Mouse (Mus musculus) forebrain, embryonic 11.5 days (tissue): ENCODE measurements at regions not wholly inside any gene's neighbourhood (a gene's known extent, or its start where the extent isn't known, plus 50 kb on each side); places are given as distances from the start of the nearest gene placed in this dataset.

Experiments
- ATAC-seq: fragments of 200-750 bp; cut with Nextera tagmentation; replicated peaks from 2 replicates; pipeline ENCODE4 v1.8.0; 2017; ENCODE audit warnings: moderate TSS enrichment; ENCODE audit not compliant: low FRiP score
- DNase-seq: peaks from one replicate; pipeline ENCODE4 v3.0.0-alpha.2; 2017; ENCODE audit warnings: low spot score
- H3K27ac ChIP-seq: fragments of 300-500 bp; sonication (generic); 2 replicates; pipeline ENCODE4 v1.5.1; 2014; ENCODE audit warnings: low read depth, low read length
- H3K27me3 ChIP-seq: fragments of 300-500 bp; sonication (generic); 2 replicates; pipeline ENCODE4 v1.6.1; 2014; ENCODE audit warnings: mild to moderate bottlenecking, low read length, mixed read lengths; ENCODE audit not compliant: control insufficient read depth, insufficient read depth
- H3K36me3 ChIP-seq: fragments of 300-500 bp; sonication (generic); 2 replicates; pipeline ENCODE4 v1.6.1; 2014; ENCODE audit warnings: mild to moderate bottlenecking, low read length, moderate library complexity, mixed read lengths; ENCODE audit not compliant: control insufficient read depth, insufficient read depth
- H3K4me1 ChIP-seq: fragments of 300-500 bp; sonication (generic); replicated peaks from 2 replicates; pipeline ENCODE4 v1.6.1; 2014; ENCODE audit warnings: low read length, mixed read lengths; ENCODE audit not compliant: control insufficient read depth, insufficient read depth
- H3K4me2 ChIP-seq: fragments of 300-500 bp; sonication (generic); 2 replicates; pipeline ENCODE4 v1.6.1; 2014; ENCODE audit warnings: low read depth, mild to moderate bottlenecking, low read length, moderate library complexity, mixed read lengths; ENCODE audit not compliant: severe bottlenecking
- H3K4me3 ChIP-seq: fragments of 300-500 bp; sonication (generic); 2 replicates; pipeline ENCODE4 v1.5.1; 2014; ENCODE audit warnings: low read depth, low read length
- H3K9ac ChIP-seq: fragments of 300-500 bp; sonication (generic); 2 replicates; pipeline ENCODE4 v1.6.1; 2014; ENCODE audit warnings: low read length
- H3K9me3 ChIP-seq: fragments of 300-500 bp; sonication (generic); 2 replicates; pipeline ENCODE4 v1.6.1; 2016; ENCODE audit warnings: low read length, mixed read lengths; ENCODE audit not compliant: control insufficient read depth
- WGBS: fragments of 180-500 bp; shearing (Covaris S2); extraction: QIAGEN DNeasy Blood & Tissue Kit; methylation state at CpG from one replicate; pipeline ENCODE4 v1.1.7; 2014; 5-methylcytosine and 5-hydroxymethylcytosine counted together

- DNase-seq (no peak), ATAC-seq (no peak)
- 92% methylated on average over 4 of the region's 4 CpGs for WGBS
- H3K4me3 ChIP-seq, result no peak overlapping the region
- no peaks in the 10 kb centered on the region for H3K9me3 ChIP-seq
- H3K4me1 ChIP-seq, result no peaks in the 10 kb centered on the region
- H3K36me3 ChIP-seq, result no peaks in the 10 kb centered on the region
- no peak overlapping the region for H3K9ac ChIP-seq
- no peaks in the 10 kb centered on the region for H3K27me3 ChIP-seq
- H3K27ac ChIP-seq, result no peak overlapping the region
- no peak overlapping the region for H3K4me2 ChIP-seq
These were observed 52.1 kb downstream of the Rprm start for GRCm38 (mm10) chr2:54033277-54033676.

GRCm38 (mm10) chr2:54028851-54029250 is 56.5 kb downstream of the Rprm start:
- no peak overlapping the region for H3K9ac ChIP-seq
- ATAC-seq, result no peak
- no peak for DNase-seq
- H3K36me3 ChIP-seq, result no peaks in the 10 kb centered on the region
- no peak overlapping the region for H3K4me3 ChIP-seq
- no peaks in the 10 kb centered on the region for H3K27me3 ChIP-seq
- H3K27ac ChIP-seq, result no peak overlapping the region
- H3K4me2 ChIP-seq, result no peak overlapping the region
- 92% methylated on average over 2 of the region's 2 CpGs for WGBS
- H3K4me1 ChIP-seq, result no peaks in the 10 kb centered on the region
- no peaks in the 10 kb centered on the region for H3K9me3 ChIP-seq

DNA sequence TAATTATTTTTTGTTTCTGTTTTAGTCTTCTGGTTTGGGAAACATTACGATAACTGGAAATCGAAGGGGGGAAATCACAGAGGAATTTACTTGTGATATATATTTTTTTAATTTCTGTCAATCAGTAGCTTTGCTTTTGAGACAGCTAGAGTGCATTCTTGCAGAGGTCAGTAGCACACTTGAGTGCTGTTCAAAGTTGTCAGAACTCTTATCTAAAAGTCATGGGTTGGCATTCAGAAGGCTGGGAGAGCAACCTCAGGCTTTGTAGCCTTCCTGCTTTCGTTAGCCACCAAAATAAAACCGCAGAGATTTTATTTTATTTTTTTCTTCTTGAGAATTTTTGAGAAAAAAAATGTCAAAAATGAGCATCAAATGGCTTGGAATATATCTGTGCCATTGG is 62.6 kb downstream of the Rprm start:
- Histone ChIP-seq H3K27me3 (no peaks in the 10 kb centered on the region), H3K9ac (no peak overlapping the region), H3K4me1 (no peaks in the 10 kb centered on the region), H3K36me3 (no peaks in the 10 kb centered on the region), H3K27ac (no peak overlapping the region), H3K4me2 (no peak overlapping the region), H3K4me3 (no peak overlapping the region), H3K9me3 (no peaks in the 10 kb centered on the region)
- no peak for DNase-seq
- 88% methylated on average over 4 of the region's 4 CpGs for WGBS
- ATAC-seq, result no peak

DNA sequence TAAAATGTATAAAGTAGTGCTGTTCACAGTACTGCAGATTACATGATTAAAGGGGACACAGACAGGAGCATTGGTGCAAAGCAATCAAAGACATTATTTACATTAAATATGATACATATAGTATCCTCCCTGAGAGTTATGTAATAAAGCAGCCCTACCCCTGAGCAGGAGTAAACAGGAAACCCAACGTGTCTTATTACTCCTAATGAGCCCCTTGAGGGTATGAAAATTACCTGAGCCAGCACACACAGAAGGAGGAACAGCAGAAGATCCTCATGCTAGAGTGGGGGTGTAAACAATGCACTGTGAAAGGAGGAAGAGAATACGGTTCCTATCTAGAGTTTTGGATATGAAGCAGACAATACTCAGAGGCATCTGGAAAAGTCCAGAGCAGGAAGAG is 95.2 kb downstream of the Rprm start:
- H3K4me3 ChIP-seq, result no peak overlapping the region
- no peaks in the 10 kb centered on the region for H3K4me1 ChIP-seq
- H3K27ac ChIP-seq, result no peak overlapping the region
- H3K4me2 ChIP-seq, result no peak overlapping the region
- WGBS, result 78% methylated on average over 2 of the region's 2 CpGs
- H3K9me3 ChIP-seq, result no peaks in the 10 kb centered on the region
- no peak for DNase-seq
- no peaks in the 10 kb centered on the region for H3K27me3 ChIP-seq
- H3K9ac ChIP-seq, result no peak overlapping the region
- ATAC-seq, result no peak
- H3K36me3 ChIP-seq, result no peaks in the 10 kb centered on the region

- no peak overlapping the region for H3K4me2 ChIP-seq
- DNase-seq, result no peak
These were observed 109.6 kb downstream of the Rprm start for GRCm38 (mm10) chr2:53975707-53976106.

GRCm38 (mm10) chr2:53960499-53960898 is 124.9 kb downstream of the Rprm start:
- no peak overlapping the region for H3K4me2 ChIP-seq
- H3K9ac ChIP-seq, result no peak overlapping the region
- no peak overlapping the region for H3K4me3 ChIP-seq
- WGBS, result 39% methylated on average over 1 of the region's 1 CpGs
- H3K36me3 ChIP-seq, result no peaks in the 10 kb centered on the region
- H3K27me3 ChIP-seq, result no peaks in the 10 kb centered on the region
- H3K27ac ChIP-seq, result no peak overlapping the region
- ATAC-seq, result no peak
- H3K4me1 ChIP-seq, result no peaks in the 10 kb centered on the region
- H3K9me3 ChIP-seq, result no peaks in the 10 kb centered on the region
- DNase-seq, result no peak

More at GRCm38 (mm10) chr2:53975707-53976106, 109.6 kb downstream of the Rprm start:
- Histone ChIP-seq H3K27me3 (no peaks in the 10 kb centered on the region), H3K9ac (no peak overlapping the region), H3K36me3 (no peaks in the 10 kb centered on the region), H3K27ac (no peak overlapping the region), H3K9me3 (no peaks in the 10 kb centered on the region), H3K4me1 (no peaks in the 10 kb centered on the region), H3K4me3 (no peak overlapping the region)
- ATAC-seq, result 0 out of 2 replicates have a peak, but pooled peaks have one; percentile 30
- 84% methylated on average over 4 of the region's 4 CpGs for WGBS

DNA sequence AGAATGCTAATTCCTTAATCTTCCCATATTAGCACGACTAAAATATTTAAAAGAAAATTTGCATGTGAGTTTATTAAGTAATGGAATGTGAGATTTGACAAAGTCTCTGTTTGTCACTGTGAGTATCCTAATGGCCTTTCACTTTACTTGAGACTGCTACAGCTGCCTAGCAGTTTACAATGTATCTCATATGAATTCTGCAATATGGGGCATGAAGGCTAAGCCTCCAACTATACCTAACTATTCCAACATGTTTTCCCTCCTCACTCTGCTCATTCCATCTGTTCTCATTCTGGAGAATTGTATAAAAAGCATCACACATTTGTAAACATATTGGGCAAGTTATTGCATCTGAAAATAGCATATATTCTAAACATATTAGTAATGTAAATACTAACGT is 137.1 kb downstream of the Rprm start:
- Histone ChIP-seq H3K27me3 (no peaks in the 10 kb centered on the region), H3K36me3 (no peaks in the 10 kb centered on the region), H3K9me3 (no peaks in the 10 kb centered on the region), H3K4me2 (no peak overlapping the region), H3K9ac (no peak overlapping the region), H3K4me3 (no peak overlapping the region), H3K27ac (no peak overlapping the region), H3K4me1 (no peaks in the 10 kb centered on the region)
- 71% methylated on average over 2 of the region's 2 CpGs for WGBS
- DNase-seq (no peak), ATAC-seq (no peak)

DNA sequence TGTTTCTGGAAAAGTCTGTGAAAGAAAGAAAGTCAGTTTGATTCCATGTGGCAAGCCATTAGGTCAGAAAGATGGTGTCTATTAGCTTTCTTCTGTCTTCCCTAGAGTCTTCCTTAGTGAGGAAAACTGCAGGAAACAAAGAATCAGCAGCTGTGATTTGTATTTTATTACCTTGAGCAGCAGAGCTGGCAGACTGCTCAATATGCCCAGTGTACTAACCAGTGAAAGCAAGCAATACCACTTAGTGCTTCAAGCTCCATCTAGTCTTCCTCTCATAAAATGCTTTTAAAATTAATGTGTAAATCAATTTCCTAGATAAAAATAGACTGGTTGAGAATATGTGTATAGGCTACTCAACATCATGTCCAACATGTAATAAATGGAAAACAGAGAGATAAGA is 137.8 kb downstream of the Rprm start:
- H3K4me1 ChIP-seq, result no peaks in the 10 kb centered on the region
- ATAC-seq (no peak), DNase-seq (no peak)
- no peak overlapping the region for H3K27ac ChIP-seq
- no peaks in the 10 kb centered on the region for H3K9me3 ChIP-seq
- H3K9ac ChIP-seq, result no peak overlapping the region
- no peak overlapping the region for H3K4me3 ChIP-seq
- no peaks in the 10 kb centered on the region for H3K36me3 ChIP-seq
- H3K4me2 ChIP-seq, result no peak overlapping the region
- H3K27me3 ChIP-seq, result no peaks in the 10 kb centered on the region

- no peak for ATAC-seq
- no peaks in the 10 kb centered on the region for H3K9me3 ChIP-seq
- H3K9ac ChIP-seq, result no peak overlapping the region
- no peak overlapping the region for H3K4me2 ChIP-seq
- H3K27me3 ChIP-seq, result no peaks in the 10 kb centered on the region
- DNase-seq, result no peak
- H3K27ac ChIP-seq, result no peak overlapping the region
- H3K4me1 ChIP-seq, result no peaks in the 10 kb centered on the region
- H3K36me3 ChIP-seq, result no peaks in the 10 kb centered on the region
- 95% methylated on average over 3 of the region's 3 CpGs for WGBS
- H3K4me3 ChIP-seq, result no peak overlapping the region
These were observed 173.5 kb downstream of the Rprm start for GRCm38 (mm10) chr2:53911857-53912256.
